Mouse (Mus musculus): ENCODE results near the gene Itgbl1. TPM values are rescaled to one million over a fixed set of nuclear protein-coding genes. Genes with fewer than 3 reads are reported as not detected.

Gene Itgbl1
- polyA plus RNA-seq (2012; rRNA removed) = 0.01 and 0.03 TPM in 2 replicates

DNA sequence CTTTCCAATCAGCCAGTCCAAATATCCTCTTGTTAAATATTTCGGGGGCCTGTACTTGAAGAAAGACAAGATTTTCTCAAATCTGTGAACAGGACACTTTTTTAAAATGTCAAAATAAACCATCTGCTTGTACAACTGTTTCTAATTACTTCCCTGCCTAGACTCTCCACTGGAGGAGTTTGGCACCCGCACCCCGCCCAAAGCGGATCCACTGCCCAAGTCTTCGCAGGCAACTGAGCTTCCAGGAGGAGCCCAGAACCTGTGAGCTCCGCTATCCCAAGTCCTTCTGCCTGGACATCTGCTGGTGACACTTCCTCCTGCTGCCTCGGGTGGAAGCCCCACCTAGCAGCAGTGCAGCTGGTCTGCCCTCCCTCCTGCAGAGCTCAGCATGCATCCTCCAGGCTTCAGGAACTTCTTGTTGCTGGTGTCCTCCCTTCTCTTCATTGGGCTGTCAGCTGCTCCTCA, at the start of gene Itgbl1:
Itgbl1 (plus strand) TSS at position 51 of the 465 bp plus-strand sequence.

DNA sequence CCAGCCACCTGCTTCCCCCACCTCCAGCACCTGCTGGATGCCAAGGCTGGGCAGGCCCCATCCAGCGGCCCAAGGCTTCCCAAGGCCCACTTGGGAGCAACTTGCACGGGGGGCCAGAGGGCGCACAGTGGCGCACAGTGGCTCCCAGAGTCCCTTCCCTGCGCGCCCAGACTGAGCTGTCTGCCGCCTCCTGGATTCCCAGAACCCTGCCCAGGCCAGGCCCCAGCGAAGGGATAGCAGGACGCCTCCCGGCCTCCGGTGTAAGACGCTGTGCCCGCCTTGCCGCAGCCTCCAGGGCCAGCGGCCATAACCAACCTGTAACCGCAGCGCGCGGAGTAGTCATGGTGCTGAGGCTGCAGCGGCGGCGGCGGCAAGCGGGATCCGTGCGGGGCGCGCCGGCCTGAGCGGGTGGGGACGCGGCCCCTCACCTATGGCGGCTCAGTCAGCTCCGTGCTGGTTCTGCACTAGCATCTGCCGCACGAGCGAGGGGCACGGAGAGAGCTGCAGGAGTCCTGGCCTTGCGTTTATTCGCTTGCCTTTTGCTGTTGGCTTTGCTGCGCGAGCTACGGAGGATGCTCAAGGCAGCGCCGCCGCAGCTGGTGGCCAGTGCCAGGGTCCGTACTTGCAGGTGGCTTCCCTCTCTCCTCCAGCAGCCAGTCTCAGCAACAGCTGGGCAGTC, 33.1 kb upstream of the Itgbl1 start, which contains the start of gene Nalcn:
Nalcn (minus strand) TSS at position 644 of the 679 bp plus-strand sequence.

Other genes with a start within 250 kb of the Itgbl1 start
- gene Nalcn, start 32.8 kb upstream of the Itgbl1 start, polyA plus RNA-seq (2012; rRNA removed) = 0.01 TPM in 1 of 2 replicates, not detected in the other